Comparison of ENCODE assay signal across 7 mouse cellular contexts in genomic region chr3:94758427-94758826, GRCm38 (mm10). TPM values are rescaled to one million over a fixed set of nuclear protein-coding genes. Genes with fewer than 3 reads are reported as not detected.
DNase-seq lines count a peak whose midpoint lies in the region; ATAC-seq and TF ChIP-seq lines count a peak whose summit lies in the region.
"Not testable (repeated sequence)": the region's sequence is repeated elsewhere in the genome, so short reads cannot be mapped to it uniquely, and the experiment has no call there.

No protein-coding gene starts in this region.

- CTCF ChIA-PET in Patski (lab: Charles Lee): not testable (repeated sequence)

- POLR2A ChIA-PET in Patski (lab: Charles Lee): not testable (repeated sequence)

- H3K9me3 ChIP-seq in embryonic facial prominence, embryonic 11.5 days (replicated peaks; ENCODE audit: control insufficient read depth, low read length); heart, embryonic 11.5 days (replicated peaks; ENCODE audit: control insufficient read depth, low read length); midbrain, embryonic 16.5 days (replicated peaks; ENCODE audit: control insufficient read depth, low read length, poor library complexity, severe bottlenecking): not testable (repeated sequence)

- TF ChIP-seq CTCF in Patski (IDR thresholded peaks at IDR 0.05): not testable (repeated sequence)

- not testable (repeated sequence) for H3K4me3 ChIP-seq in embryonic facial prominence, embryonic 11.5 days (ENCODE audit: low read depth, low read length); heart, embryonic 11.5 days (ENCODE audit: low read depth, low read length); midbrain, embryonic 16.5 days (ENCODE audit: low read depth, low read length)

- not testable (repeated sequence) for H3K36me3 ChIP-seq in embryonic facial prominence, embryonic 11.5 days (replicated peaks; ENCODE audit: control insufficient read depth, insufficient read depth, low read depth, low read length); heart, embryonic 11.5 days (ENCODE audit: control insufficient read depth, insufficient read depth, low read length); midbrain, embryonic 16.5 days (ENCODE audit: control insufficient read depth, insufficient read depth, low read length)

- 45% methylated on average over 4 of the region's 9 CpGs for WGBS in embryonic facial prominence, embryonic 11.5 days
- whole genome bisulfite sequencing in heart, embryonic 11.5 days (ENCODE audit: insufficient replicate concordance): 47% methylated on average over 3 of the region's 9 CpGs
- 44% methylated on average over 4 of the region's 9 CpGs for WGBS in midbrain, embryonic 16.5 days

- in situ Hi-C loops in Patski (cut with MboI; ENCODE audit: low pct_unique_long_range_greater_than_20kb): loop anchor here (5.0 kb wide), 1 partner anchor 101 kb away; the partner anchor contains the start of gene Tuft1

- ATAC-seq in Patski: peak; percentile 68
- peak; percentile 45; the same call in 1 of the 2 replicates for ATAC-seq in embryonic facial prominence, embryonic 11.5 days (replicated peaks; ENCODE audit: insufficient number of reproducible peaks, low FRiP score, low TSS enrichment, low read depth)
- ATAC-seq in heart, embryonic 11.5 days (replicated peaks; ENCODE audit: insufficient number of reproducible peaks, low FRiP score, low TSS enrichment): peak; percentile 29; the same call in 1 of the 2 replicates
- ATAC-seq in inflammation-experienced regulatory T-cells, adult 6 months: peak; percentile 39
- ATAC-seq in midbrain, embryonic 16.5 days: peak; percentile 73

- not testable (repeated sequence) for H3K27me3 ChIP-seq in Patski; embryonic facial prominence, embryonic 11.5 days (ENCODE audit: control insufficient read depth, insufficient read depth, low read length); heart, embryonic 11.5 days (ENCODE audit: control insufficient read depth, insufficient read depth, low read length); midbrain, embryonic 16.5 days (ENCODE audit: control insufficient read depth, insufficient read depth, low read depth, low read length)

- not testable (repeated sequence) for H3K4me2 ChIP-seq in embryonic facial prominence, embryonic 11.5 days (ENCODE audit: low read depth, low read length); heart, embryonic 11.5 days; midbrain, embryonic 16.5 days (ENCODE audit: low read length)

- not testable (repeated sequence) for H3K4me1 ChIP-seq in embryonic facial prominence, embryonic 11.5 days (ENCODE audit: control insufficient read depth, insufficient read depth, low read length); heart, embryonic 11.5 days (ENCODE audit: control insufficient read depth, insufficient read depth, low read length); midbrain, embryonic 16.5 days (ENCODE audit: control insufficient read depth, insufficient read depth, low read length)

- DNase-seq in Patski (ENCODE audit: low read depth, low spot score); embryonic facial prominence, embryonic 11.5 days (ENCODE audit: low spot score): not testable (repeated sequence)
- peak; percentile 40 to 79 for DNase-seq in kidney, postnatal 25 days
- DNase-seq in lung, adult 18-20 months: peak; percentile 34 to 40

- not testable (repeated sequence) for H3K9ac ChIP-seq in embryonic facial prominence, embryonic 11.5 days (replicated peaks; ENCODE audit: low read length); heart, embryonic 11.5 days (ENCODE audit: low read depth, low read length); midbrain, embryonic 16.5 days (ENCODE audit: low read depth, low read length)

- not testable (repeated sequence) for H3K27ac ChIP-seq in embryonic facial prominence, embryonic 11.5 days (replicated peaks; ENCODE audit: low read depth, low read length); heart, embryonic 11.5 days (ENCODE audit: low read depth, low read length); midbrain, embryonic 16.5 days (ENCODE audit: low read length)

RNA-seq across cellular contexts. Expression of gene Cgn, which starts 27.9 kb away (rescaled TPM):
- polyA plus RNA-seq in Patski (2021): 6.8 TPM
- 3.3 and 4.5 TPM in 2 replicates for polyA plus RNA-seq in embryonic facial prominence, embryonic 11.5 days (2014; fragmentation: Nextera tagmentation; extraction: Ambion mirVana)
- polyA plus RNA-seq in heart, embryonic 11.5 days (2014; fragmentation: Nextera tagmentation; extraction: Ambion mirVana): 1.4 and 2.0 TPM in 2 replicates
- polyA plus RNA-seq in inflammation-experienced regulatory T-cells, adult 6 months (2017; shearing (Covaris generic)): under 1 TPM in 1 of 3 experiments, not detected in 2; 0.11 TPM
- 14.2 and 16.9 TPM in 2 replicates for polyA plus RNA-seq in midbrain, embryonic 16.5 days (2015; fragmentation: Nextera tagmentation; extraction: Ambion mirVana)
